Mouse (Mus musculus) kidney, postnatal 4 days (tissue): ENCODE results near the gene Phf14.
A peak's percentile ranks its signal among the peaks of the same experiment; 100 is the strongest.

ENCODE experiments used
- DNase-seq, 2 experiments: peaks; one replicate each; pipeline ENCODE4 v3.0.0; 2021; ENCODE audit warnings: mixed read lengths in 2 of 2

Phf14 gene

DNA sequence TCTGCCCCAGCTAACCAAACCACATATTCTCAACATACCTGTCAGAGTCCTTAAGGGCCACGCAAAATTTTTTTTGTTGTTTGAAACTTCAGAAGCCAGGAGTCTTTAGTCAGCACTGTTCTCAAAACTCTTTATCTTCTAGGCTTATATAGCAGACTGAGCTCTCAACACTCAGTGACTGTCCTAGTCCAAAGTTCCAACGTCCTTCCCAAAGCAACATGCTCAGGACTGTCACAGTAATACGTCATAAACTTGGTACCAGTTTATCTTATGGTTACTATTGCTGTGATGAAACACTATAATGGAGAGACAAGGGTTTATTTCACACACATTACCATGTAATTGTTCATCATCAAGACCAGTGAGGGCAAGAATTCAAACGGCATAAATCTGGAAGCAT is 113.9 kb downstream of the Phf14 start:
- no peak for DNase-seq

DNA sequence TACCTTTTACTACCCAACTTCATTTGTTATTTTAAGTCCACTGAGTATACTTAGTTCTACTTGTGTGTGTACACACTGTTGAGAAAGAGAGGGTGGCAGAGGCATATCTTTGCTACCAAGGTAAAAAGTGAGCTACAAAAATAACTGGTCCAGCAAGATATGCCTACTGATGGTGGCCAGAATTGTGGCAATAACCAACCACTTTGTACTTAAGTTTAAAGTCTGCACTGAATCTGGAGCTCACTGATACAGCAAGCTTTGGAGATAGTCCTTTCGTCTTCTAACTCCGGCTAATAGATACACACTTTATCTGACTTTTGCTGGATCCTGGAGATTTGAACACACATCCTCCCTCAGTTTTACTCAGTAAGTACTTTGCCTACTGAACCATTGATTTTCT is 115.8 kb downstream of the Phf14 start:
- DNase-seq = no peak

DNA sequence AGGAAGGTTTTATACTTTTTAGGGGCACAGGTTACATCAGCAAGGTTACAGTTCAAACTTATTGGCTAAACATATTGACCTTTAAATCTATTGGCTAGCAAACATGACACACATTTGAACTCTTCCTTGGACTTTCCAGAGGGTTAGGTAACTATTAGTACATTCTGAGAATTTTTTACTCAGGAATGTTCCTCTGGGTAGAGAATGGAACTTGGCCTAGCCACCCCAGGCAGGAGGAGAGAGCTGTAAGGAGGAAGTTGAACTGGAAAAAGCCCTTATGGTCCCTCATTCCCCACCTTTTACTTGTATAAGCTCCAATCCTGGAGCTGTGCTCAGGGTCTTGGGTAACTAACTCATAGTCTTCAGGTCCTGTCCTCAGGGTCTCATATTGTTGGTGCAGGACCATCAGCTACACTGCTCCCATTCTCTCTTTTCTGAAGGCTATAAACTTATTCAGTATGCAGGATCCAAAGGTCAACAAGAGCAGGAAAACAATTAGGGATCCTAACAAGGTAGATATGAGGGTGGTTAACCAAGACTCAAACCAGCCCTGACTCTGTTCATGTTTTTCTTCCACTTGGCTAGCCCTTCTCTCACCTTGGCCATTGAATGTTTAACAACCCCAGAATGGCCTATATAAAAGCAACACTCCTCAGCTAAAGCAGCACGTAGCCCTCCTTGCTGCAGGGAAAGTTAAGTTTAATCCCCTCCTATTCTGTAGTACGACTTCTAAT is 119.4 kb downstream of the Phf14 start:
- DNase-seq = no peak

DNA sequence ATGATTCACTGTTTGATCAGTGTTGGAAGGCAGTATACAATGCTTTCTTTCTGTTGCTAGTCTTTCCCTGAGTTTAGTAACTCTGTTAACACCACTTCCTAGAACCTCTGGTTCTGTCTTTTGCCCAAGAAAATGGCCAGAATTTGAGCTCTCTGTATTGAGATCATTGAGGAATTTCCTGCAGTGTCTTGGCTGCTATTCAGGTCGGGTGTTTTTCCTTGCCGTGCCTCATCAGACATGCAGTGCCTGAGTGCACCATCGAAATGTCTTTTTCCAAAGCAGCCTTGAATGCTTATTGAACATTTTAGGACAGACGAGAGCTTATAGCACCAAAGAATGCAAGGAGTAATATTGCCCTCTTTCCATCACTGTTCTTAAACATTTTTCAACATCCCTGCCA is 127.0 kb downstream of the Phf14 start:
- no peak for DNase-seq

DNA sequence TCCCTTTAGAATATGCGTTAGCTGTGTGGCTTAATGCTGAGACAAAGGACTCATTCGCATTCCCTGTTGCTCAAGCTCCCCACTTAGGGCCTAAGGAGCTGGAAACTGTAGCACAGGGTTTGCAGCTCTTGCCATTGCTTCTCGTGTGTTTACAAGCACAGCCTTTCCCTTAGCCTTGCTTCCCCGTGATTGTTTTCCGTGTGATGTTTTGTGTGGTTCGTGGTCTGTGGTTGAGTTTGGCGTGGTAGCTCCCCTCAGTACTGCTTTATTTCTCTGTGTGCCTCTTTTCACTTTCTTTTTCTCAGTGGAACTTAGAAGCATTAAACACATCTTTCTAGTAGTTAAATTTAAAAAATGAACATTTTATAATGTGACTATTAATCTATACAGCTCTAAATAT is 130.7 kb downstream of the Phf14 start:
- DNase-seq = no peak

DNA sequence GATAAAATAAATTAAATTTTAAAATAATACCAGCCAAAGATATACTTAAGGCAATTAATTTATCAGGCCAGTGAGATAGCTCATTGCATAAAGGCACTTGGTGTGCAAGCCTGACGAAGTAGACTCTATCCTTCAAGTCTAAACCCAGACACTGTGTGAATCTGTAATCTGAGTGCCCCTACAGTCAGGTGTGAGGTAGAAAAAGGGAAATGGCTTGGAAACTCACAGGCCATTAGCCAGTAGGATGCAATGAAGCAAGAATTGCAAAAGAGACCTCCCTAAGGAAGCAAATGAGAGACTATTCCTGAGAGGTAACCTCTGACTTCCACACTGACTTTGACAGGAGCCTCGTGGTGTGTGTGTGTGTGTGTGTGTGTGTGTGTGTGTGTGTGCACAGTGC is 145.3 kb downstream of the Phf14 start:
- DNase-seq = no peak

DNA sequence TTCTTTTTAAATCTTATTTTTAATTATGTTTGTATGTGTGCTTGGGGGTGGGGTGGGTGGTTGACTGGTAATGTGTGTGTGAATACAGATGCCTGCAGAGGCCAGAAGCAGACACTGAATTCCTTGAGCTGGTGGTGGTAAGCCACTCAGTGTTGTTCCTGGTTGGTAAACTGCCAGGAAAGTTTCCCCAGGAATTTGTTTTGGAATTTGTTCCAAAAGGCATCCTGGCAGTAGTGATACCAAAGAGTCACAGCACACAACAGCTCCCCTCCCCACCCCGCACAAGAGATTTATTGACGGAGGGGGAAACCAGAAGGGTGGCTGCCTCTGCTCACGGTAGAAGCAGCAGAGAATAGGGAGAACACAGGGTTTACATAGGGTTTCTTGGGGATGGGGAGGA is 146.5 kb downstream of the Phf14 start:
- DNase-seq = peak; percentile 3 to 21

DNA sequence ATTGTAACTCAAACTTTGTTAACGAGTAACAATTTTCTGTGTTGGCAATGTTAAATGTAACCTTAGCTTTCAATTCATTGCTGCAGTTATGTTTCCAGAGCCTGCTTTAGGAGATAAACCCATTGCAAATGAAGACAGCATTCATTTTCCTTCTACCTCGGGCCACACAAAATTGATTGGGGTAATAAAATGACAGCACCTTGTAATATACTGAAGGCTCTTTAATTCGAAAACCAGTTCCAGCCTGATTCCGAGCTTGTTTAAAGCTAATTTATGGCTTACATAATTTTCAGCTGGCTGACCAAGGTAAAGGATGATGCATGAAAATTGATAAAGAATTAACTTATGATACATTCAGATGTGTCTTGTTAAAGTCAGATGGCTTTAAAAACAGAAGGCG is 151.1 kb downstream of the Phf14 start:
- no peak for DNase-seq

DNA sequence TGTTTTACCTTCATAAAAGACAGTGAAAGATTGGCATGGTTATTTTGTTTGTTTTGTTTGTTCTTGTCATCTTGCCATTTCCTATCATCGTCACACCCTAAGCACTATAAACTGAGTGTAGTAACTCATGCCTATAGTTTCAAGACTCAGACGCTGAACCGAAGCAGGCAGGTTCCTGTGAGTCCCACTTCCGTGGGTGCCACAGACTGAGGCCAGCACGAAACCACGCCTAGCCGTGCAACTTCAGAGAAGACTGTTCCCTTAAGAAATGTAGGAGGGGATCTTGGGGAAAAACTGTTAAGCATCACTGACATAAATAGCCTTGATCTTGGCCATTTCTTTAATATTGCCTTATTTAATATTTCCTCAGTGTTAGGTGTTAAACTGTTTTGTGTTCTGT is 152.4 kb downstream of the Phf14 start:
- no peak for DNase-seq

DNA sequence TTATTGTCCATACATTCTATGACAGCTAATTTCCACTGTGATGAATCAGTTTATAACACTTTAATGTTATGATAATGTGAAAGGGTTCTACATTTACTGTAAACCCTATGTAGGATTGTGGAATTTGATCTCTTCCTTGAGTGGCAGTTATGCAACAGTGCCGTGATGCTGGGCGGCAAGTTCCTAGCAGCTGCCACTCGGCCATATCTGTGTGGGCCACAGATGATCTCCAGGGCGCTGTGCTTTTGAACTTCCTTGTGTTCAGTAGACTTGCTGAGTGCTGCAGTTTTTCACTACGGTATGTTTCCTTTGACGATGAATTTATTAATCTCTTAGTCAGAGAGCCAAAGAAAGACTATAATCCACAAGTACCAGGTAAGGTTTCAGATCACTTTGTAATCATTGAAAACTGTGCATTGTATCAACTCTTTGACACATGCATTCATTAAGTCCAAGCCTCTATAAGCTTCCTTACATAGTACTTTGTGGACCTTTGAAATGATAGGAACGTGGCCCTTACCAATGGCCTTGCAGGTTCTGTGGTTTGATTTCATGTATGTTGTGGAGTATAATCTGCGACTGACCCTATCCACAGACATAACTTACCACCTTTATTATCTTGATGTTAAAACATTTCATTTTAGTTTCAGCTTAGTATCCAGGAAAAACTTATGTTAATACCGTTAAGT is 153.0 kb downstream of the Phf14 start:
- no peak for DNase-seq

DNA sequence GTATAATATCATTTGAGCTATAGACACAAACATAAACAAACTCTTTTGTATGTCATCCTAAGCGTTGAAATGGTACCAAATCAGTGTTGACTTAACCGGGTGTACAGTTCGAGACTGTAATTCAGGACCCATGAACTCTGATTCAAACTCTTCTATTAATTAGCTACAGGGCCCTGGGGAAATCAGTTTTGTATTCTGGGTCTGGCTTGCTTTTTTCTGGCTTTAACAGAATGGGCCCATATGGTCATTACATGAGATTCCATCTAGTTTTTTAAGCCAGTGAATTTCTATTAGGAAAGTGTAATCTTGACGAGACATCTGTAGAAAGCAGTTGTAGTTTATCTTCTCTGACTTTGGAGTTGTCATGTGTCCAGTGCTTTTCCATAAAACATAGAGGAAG is 160.3 kb downstream of the Phf14 start:
- no peak for DNase-seq

DNA sequence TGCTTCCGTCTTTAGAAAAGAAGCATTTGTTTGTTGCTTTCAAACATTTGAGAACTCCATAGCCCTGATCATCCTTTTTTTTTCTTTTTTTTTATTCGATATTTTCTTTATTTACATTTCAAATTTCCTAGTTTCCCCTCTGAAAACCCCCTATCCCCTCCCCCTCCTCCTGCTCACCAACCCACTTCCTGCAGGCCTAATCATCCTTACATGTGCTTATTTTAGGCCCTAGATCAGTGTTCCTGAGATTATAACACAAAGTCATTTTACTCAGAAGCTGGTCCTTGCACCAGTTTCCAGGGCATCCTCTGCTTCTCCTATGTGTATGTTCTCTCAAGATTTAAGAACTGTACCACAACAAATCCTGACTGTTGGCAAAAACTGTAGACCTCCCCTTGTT is 161.7 kb downstream of the Phf14 start:
- DNase-seq = no peak

DNA sequence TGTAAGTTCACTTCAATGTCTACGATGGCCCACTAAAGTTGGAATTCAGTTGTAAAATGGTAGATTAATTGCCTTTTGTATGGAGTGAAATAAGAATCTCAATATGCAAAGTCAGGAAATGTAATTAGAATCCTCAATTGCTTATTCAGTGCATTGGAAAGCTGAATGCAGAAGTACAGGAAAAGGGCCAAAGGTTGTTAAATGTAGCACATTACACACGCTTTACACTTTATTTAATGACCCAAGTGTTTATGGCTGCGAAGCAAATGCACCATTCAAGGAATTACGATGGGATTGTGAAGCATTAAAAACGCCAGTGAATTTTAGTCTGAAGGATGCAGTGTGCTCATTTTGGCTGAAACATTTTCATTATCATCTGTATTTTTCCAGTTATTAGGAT is 167.0 kb downstream of the Phf14 start:
- DNase-seq = no peak

DNA sequence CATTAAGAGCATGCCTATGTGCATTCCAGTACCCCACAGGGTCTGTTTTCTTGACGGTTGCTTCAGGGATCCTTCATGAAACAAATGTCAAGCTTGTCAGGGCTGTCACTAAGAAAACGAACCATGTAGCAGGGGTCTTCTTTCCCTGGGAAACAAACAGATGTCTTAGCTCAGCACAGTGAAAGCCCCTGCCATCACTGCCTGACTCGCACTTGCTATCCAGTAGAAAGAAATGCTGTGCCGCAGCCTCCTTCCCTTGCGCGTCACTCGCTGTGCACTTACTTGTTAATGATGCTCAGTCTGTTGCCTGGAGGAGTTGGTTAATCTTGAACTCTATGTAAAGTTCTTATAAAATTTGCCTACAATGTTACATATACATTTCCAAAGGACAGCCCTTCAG is 169.7 kb downstream of the Phf14 start:
- no peak for DNase-seq

DNA sequence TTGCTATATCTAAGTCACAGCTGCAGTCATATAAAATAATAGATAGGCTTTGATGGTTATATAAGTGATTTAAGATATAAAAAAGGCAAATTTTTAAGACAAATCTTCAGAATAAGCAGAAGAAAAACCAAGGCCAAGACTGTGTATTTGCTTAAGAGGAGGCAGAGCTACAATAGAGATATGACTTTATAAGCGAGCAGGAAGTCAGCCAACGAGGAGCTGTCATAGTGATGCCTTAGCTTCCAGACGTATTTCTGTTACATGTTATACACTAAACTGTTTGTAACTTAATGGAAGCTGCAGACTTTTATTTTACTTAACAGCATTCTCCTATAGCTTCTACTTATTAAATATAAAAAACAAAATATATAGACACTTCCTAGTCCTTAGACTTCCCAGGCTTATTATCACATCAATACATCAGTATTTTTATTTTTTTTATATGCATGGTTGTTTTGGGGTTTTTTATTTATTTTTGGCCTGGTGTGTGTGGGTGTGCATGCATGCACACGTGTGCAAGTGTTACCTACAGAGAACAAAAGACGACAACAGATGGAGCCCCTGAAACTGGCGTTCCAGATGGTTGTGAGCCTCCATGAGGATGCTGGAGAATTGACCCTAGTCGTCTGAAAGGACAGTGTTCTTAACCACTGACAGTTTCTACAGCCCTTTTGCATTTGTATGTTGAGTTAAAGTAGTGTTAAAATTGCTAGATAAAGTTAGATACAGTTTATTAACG is 170.4 kb downstream of the Phf14 start:
- no peak for DNase-seq

DNA sequence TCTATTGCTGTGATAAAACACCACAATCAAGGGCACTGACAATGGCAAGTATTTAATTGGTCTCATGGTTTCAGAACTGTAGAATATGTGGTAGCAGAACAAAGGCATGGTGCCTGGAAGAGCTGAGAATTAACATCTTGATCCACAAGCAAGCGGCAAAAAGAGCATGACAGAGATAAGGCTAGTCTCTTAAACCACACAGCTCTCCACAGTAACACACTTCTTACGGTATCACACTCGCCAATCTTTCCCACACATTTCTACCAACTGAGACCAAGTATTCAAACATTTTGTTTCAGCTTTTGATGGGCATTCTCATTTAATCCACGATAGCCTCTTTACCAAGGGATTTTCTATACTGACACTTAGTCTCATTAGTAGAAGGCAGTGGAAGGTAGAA is 171.7 kb downstream of the Phf14 start:
- no peak for DNase-seq

DNA sequence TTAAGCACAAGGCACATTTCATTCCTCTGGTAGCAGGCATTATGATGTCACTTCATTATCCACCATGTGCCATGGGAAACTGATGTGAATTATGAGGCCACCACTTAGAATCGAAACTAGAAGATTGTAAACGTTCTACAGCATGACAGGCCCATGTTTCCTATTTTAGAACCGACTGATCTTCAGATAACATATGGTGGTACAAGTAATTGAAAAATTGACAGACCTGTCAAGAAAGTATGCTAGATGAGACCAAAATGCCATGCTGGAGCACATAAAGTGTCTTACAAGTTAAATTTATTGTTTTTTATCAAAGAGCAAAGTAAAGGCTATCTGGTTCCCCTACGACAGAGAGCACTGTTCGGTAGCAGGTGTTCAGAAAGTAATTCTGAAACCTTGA is 172.8 kb downstream of the Phf14 start:
- DNase-seq = no peak

DNA sequence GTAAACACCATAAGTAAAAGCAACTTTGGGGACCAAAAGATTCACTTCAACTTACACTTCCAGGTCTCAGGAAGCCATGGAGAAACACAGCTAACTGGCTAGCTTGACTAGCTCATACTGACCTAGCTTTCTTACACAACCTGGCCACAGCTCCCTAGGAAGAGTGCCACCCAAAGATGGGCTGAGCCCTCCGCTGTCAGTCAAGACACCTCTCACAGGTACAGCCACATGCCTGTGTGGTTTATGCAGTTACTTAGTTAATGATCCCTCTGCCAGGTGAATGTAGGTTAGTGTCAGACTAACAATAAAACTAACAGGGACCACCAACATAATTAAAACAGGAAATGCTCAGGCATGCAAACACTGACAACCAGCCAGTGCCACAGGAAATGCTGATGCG is 174.1 kb downstream of the Phf14 start:
- no peak for DNase-seq

DNA sequence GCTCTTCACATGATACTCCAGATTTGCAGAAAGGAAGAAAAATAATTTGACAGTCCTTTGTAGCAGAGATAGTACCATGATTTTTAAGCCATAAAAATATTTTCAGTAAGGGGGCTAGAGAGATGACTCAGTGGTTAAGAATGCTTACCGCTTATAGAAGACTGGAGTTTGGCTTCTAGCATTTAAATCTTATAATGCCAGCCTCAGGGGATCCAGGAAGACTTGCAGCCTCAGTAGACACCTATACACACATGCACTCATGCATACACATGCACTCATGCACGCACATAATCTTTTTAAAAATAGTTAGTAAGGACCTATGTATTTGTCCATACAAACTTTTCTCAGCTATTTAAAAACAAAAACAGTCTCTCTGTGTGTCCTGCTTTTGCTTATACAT is 174.5 kb downstream of the Phf14 start:
- no peak for DNase-seq

DNA sequence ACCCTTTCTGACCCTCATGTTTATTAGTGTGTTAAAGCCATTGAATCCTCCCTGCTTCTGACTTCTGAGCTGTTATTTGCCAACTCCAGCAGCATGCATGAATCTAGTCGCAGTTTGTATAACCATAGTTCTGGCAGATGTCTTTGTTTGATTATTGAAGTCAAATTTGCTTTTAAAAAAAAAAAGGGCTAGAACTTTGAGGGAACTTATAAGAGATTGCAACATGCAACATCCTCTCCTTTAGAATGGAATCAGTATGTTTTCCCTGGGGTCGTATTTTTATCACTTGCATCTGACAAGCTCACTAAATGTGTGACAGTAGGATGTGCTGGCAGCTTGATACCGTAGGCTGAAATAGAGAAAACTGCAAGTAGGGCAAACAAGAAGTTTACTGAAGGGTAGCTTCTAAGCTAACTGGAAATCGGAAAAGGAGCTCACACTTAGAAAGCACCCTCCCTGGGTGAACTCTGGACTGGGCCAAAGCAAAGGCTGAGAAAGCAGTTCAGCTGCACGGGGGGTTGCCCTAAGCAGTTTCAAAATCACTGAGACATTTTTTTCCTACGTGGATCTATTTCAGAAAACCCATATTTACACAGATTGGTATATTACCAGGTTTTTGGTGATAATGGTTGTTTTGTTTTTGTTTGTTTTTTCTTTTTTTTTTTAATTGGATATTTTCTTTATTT is 175.1 kb downstream of the Phf14 start:
- DNase-seq = no peak

DNA sequence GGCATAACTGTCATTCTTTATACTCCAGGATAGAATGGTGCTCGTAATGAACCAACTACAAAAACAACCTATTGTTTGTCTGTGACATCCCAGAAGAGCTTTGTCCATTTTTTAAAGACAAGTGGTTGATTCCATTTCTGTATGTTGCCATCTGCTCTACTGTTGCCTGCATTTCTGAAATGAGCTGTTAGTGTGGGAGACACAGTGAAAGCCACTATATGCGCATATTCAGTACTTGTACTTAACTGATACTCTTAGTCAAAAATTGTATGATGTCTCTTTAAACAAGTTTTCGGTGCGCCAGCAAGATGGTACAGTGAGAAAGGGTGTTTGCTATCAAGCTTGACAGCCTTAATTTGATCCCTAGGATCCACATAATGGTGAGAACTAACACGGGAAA is 177.1 kb downstream of the Phf14 start:
- no peak for DNase-seq

DNA sequence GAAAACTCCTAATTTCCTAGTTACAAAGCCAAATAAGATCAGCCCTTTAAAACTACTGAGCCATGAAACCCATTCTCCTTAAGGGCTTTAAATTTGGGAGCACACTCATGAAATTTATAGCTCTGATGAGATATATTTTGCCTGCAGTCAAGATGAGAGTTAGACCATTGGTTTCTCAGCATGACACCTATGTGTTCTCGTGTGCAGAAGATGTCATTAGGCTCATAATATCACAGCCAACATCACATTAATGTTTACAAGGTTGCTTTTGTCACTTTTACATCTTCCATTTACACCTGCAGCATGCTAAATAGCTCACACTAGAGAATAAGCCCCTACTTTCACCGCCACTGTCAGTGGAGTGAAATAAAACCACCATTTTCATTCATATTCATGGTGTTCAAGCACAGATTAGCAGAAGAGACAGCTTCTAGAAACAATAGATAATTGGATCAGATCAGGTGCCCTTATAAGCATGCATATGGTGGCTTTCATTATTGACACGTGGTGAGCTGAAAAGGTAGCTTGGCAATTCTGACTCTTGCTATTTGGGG is 181.9 kb downstream of the Phf14 start:
- no peak for DNase-seq

DNA sequence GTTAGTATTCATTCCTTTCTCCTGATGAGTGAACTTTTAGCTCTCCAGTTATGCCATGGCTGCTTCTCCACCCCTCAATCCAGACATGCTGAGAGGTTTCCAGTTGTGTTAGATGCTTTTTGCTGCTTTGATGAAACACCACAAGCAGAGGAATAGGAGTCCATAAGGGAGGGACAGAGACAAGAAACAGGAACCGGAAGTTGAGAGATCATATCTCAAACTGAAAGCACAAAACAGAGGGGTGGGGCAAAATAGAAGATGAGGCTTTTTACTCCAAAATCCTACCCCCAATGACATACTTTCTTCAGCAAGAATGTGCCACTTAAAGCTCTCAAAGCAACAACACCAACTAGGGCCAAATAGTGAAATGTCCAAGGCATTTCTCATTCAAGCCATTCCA is 188.1 kb downstream of the Phf14 start:
- no peak for DNase-seq
